Mouse (Mus musculus): ENCODE measurements at regions not wholly inside any gene's neighbourhood (a gene's known extent, or its start where the extent isn't known, plus 50 kb on each side); places are given as distances from the start of the nearest gene placed in this dataset.
A peak's percentile ranks its signal among the peaks of the same experiment; 100 is the strongest.

DNA sequence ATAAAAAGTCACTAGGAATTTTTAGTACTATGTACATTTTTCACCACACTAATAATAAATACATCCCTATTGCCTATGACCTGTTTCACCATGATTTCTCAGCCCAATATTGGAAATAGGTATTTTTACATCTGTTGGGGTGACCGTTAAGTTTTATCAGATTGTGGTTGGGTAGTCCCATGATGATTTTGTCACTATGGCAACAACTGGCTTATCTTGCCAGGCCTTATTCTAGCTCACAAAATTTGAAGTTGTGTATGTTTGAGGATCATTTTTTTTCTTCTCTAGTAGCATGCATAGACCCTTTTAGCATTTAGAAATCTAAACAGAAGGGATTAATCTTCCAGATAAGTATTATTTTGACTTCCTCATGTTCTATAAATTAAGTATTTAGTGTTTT, 1211.1 kb upstream of the Pcdh17 start:
- DNase-seq (ENCODE audit: low spot score in 2 of 2): no peak

DNA sequence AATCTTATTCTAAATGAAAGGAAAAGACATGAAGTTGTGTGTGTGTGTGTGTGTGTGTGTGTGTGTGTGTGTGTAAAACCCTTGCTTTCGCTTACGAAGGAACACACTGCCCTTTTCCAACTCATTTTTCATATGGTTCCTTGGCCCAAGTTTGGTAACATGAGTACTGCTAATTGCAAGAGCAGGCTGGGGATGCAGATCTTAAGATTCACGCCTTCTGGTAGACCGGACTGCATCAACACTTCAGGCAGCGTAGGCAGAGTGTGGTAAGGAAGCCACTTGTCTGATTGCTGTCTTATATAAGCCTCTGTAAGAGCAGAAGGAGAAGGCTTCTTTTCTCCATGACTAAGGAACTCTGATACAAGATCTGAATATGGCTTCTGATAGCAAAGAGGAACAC, 1196.5 kb upstream of the Pcdh17 start:
- DNase-seq (ENCODE audit: low spot score in 2 of 2): peak in 1 of 2 experiments; percentile 11

DNA sequence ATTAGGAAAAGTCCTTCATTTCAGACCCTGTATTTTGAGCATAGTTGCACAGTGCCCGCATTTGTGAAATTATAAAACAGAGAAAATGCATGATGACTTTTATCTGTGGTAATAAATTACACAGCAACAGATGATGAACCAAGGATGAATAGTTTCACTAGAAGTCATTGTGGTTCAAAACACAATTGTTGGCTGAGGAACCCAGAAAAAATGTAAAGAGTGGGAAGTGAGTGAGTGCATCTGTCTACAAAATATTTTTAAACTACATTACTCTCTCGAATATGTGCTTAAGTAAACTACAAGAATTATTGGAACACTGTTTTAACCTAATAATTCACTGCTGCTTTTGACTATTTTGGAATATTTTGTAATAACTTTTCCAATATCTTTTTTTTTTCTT, 1196.0 kb upstream of the Pcdh17 start:
- no peak for DNase-seq (ENCODE audit: low spot score in 2 of 2)

DNA sequence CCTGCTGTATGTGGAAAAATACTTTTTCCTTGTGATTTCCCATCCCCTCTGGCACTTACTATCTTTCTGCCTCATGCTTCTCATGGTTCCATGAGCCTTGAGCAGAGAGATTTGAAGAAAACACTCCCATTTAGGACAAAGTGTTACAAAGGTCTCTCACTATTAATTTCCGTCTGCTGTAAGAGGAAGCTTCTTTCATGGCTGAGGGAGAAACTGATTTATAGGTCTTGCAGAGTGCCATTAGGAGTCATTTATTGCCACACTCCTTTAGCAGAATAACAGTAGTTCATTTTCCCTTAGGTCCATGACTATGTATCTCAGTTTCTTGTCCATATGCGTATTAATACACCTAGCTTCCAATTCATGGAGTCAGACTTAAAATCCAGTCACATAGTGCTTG, 1190.4 kb upstream of the Pcdh17 start:
- no peak for DNase-seq (ENCODE audit: low spot score in 2 of 2)

DNA sequence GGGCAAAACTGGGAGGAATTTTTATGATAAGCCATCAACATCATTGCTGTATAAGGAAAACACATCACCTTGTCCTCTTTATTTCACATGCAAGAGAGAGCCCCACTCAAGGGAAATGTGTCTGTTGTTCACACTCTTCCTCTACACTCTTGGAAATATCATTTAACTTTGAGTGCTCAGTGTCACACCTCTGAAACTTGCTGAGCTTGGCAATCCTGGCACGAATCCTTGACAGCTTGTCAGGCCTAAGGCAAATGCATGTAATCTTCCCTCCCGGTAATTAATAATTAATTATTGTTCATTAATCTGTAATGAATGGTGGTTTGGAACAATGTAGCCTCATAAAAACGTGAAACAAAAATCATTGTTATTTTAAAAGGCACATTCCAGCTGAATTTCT, 1140.8 kb upstream of the Pcdh17 start:
- no peak for DNase-seq (ENCODE audit: low spot score in 2 of 2)

DNA sequence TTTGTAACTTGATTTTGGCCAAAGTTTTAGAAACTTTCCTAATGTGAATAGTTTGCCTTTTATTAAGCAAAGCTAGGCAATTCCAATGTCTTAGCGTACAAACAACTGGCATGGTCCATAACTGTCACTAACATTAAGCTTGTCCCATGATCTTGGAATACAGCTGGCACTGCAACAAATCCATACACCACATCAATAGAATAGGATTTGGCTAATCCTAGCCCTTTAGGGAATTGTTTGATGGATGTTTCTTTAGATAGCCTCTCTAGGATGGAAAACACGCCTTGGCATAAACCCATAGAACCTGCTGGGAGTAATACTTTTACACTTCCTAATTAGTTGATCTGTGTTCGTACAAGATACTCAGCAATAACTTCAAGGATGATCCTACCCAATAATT, 1122.6 kb upstream of the Pcdh17 start:
- DNase-seq (ENCODE audit: low spot score in 2 of 2): no peak

DNA sequence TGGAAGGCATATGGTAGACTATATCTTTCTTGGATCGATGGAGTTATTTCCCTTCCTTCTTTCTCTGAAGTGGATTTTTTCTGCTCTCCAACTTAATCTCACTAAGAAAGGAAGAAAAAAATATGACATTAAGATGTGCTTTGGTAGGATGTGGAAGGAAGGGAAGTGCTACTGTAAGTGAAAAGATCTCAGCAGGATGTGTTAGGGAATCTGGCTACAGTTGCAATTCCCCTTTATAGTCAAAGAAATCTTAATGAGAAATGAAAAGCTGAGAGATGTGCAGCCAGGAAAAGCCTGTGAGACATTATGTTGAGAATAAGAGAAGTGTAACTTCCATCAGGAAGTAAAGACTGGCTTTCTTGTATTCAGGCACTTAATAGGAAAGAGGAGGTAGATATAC, 1080.2 kb upstream of the Pcdh17 start:
- no peak for DNase-seq (ENCODE audit: low spot score in 2 of 2)

Measured in frontal cortex, postnatal 10 days (tissue).